Mouse (Mus musculus) heart, embryonic 11.5 days (tissue): ENCODE data around the gene Pepd. TPM values are rescaled to one million over a fixed set of nuclear protein-coding genes. Genes with fewer than 3 reads are reported as not detected.

Experiments used
- ATAC-seq: fragments of 200-750 bp; cut with Nextera tagmentation; replicated peaks from 2 replicates; pipeline ENCODE4 v1.8.0; 2017; ENCODE audit warnings: moderate library complexity; ENCODE audit not compliant: insufficient number of reproducible peaks, low FRiP score, low TSS enrichment
- H3K27ac ChIP-seq: fragments of 300-500 bp; sonication (generic); 2 replicates; pipeline ENCODE4 v1.5.1; 2014; ENCODE audit warnings: mild to moderate bottlenecking, low read depth, low read length
- H3K27me3 ChIP-seq: fragments of 300-500 bp; sonication (generic); 2 replicates; pipeline ENCODE4 v1.6.1; 2014; ENCODE audit warnings: mild to moderate bottlenecking, low read length, mixed read lengths; ENCODE audit not compliant: control insufficient read depth, insufficient read depth
- H3K36me3 ChIP-seq: fragments of 300-500 bp; sonication (generic); 2 replicates; pipeline ENCODE4 v1.6.1; 2014; ENCODE audit warnings: mild to moderate bottlenecking, low read length, moderate library complexity, mixed read lengths; ENCODE audit not compliant: control insufficient read depth, insufficient read depth
- H3K4me1 ChIP-seq: fragments of 300-500 bp; sonication (generic); 2 replicates; pipeline ENCODE4 v1.6.1; 2014; ENCODE audit warnings: low read length; ENCODE audit not compliant: control insufficient read depth, insufficient read depth
- H3K4me2 ChIP-seq: fragments of 300-500 bp; sonication (generic); 2 replicates; pipeline ENCODE4 v1.6.1; 2014; ENCODE audit warnings: mild to moderate bottlenecking, moderate library complexity
- H3K4me3 ChIP-seq: fragments of 300-500 bp; sonication (generic); 2 replicates; pipeline ENCODE4 v1.5.1; 2014; ENCODE audit warnings: low read depth, low read length
- H3K9ac ChIP-seq: fragments of 300-500 bp; sonication (generic); 2 replicates; pipeline ENCODE4 v1.6.1; 2014; ENCODE audit warnings: mild to moderate bottlenecking, low read depth, low read length, moderate library complexity
- H3K9me3 ChIP-seq: fragments of 300-500 bp; sonication (generic); replicated peaks from 2 replicates; pipeline ENCODE4 v1.6.1; 2016; ENCODE audit warnings: low read length; ENCODE audit not compliant: control insufficient read depth
- WGBS: fragments of 180-500 bp; shearing (Covaris S2); extraction: QIAGEN DNeasy Blood & Tissue Kit; methylation state at CpG from one replicate; pipeline ENCODE4 v1.1.7; 2014; ENCODE audit not compliant: insufficient replicate concordance; 5-methylcytosine and 5-hydroxymethylcytosine counted together
- polyA plus RNA-seq: library from polyadenylated mRNA; unstranded; fragments of >200 nt; fragmentation: Nextera tagmentation; extraction: Ambion mirVana; gene quantifications from 2 replicates; pipeline ENCODE4 v1.2.1, GENCODE M21; 2014

Pepd gene
- polyA plus RNA-seq, 1 experiment from 2014 or later: 54.0 TPM

- ATAC-seq: no peak
- H3K36me3 ChIP-seq: no peaks in the 10 kb centered on the region
- no peak overlapping the region for H3K4me3 ChIP-seq
- 76% methylated on average over 2 of the region's 2 CpGs for WGBS
- no peaks in the 10 kb centered on the region for H3K27me3 ChIP-seq
- no peak overlapping the region for H3K9ac ChIP-seq
- no peaks in the 10 kb centered on the region for H3K9me3 ChIP-seq
- no peak overlapping the region for H3K4me2 ChIP-seq
- no peaks in the 10 kb centered on the region for H3K4me1 ChIP-seq
- H3K27ac ChIP-seq: no peak overlapping the region
Measured at GRCm38 (mm10) chr7:35015252-35015651, 103.1 kb downstream of the Pepd start.

GRCm38 (mm10) chr7:35021365-35021764 lies 109.2 kb downstream of the Pepd start:
- Histone ChIP-seq H3K27ac (no peak overlapping the region), H3K4me1 (0 out of 2 replicates have a peak, but pooled peaks cover 2% of the 10 kb centered on the region), H3K9ac (no peak overlapping the region), H3K9me3 (no peaks in the 10 kb centered on the region), H3K4me3 (no peak overlapping the region), H3K27me3 (no peaks in the 10 kb centered on the region), H3K4me2 (no peak overlapping the region), H3K36me3 (no peaks in the 10 kb centered on the region)
- no peak for ATAC-seq
- 83% methylated on average over 10 of the region's 10 CpGs for WGBS

- no peak overlapping the region for H3K4me2 ChIP-seq
- ATAC-seq: no peak
- no peak overlapping the region for H3K4me3 ChIP-seq
- H3K27ac ChIP-seq: no peak overlapping the region; the same call in 1 of the 2 replicates
- H3K27me3 ChIP-seq: no peaks in the 10 kb centered on the region
- H3K36me3 ChIP-seq: no peaks in the 10 kb centered on the region
- H3K9ac ChIP-seq: no peak overlapping the region
- WGBS: 86% methylated on average over 4 of the region's 4 CpGs
- no peaks in the 10 kb centered on the region for H3K9me3 ChIP-seq
- 0 out of 2 replicates have a peak, but pooled peaks cover 2% of the 10 kb centered on the region for H3K4me1 ChIP-seq
Measured at GRCm38 (mm10) chr7:35023251-35023650, 111.1 kb downstream of the Pepd start.

- H3K27me3 ChIP-seq: no peaks in the 10 kb centered on the region
- H3K4me2 ChIP-seq: no peak overlapping the region
- H3K4me3 ChIP-seq: no peak overlapping the region
- no peaks in the 10 kb centered on the region for H3K9me3 ChIP-seq
- no peak for ATAC-seq
- no peak overlapping the region for H3K9ac ChIP-seq
- no peak overlapping the region for H3K27ac ChIP-seq
- no peaks in the 10 kb centered on the region for H3K36me3 ChIP-seq
- WGBS: 64% methylated on average over 1 of the region's 1 CpGs
- 0 out of 2 replicates have a peak, but pooled peaks cover 2% of the 10 kb centered on the region for H3K4me1 ChIP-seq
Measured at GRCm38 (mm10) chr7:35024426-35024825, 112.2 kb downstream of the Pepd start.

- Histone ChIP-seq H3K9ac (no peak overlapping the region), H3K4me3 (no peak overlapping the region), H3K9me3 (no peaks in the 10 kb centered on the region), H3K27me3 (no peaks in the 10 kb centered on the region), H3K36me3 (no peaks in the 10 kb centered on the region), H3K4me2 (no peak overlapping the region), H3K27ac (no peak overlapping the region), H3K4me1 (0 out of 2 replicates have a peak, but pooled peaks cover 2% of the 10 kb centered on the region)
- 45% methylated on average over 5 of the region's 5 CpGs for WGBS
- peak; percentile 25; the same call in 1 of the 2 replicates for ATAC-seq
Measured at GRCm38 (mm10) chr7:35025409-35026275, 113.5 kb downstream of the Pepd start.

- WGBS: 77% methylated on average over 4 of the region's 4 CpGs
- ATAC-seq: no peak
- Histone ChIP-seq H3K9ac (no peak overlapping the region), H3K27me3 (no peaks in the 10 kb centered on the region), H3K4me2 (no peak overlapping the region), H3K9me3 (no peaks in the 10 kb centered on the region), H3K4me1 (0 out of 2 replicates have a peak, but pooled peaks cover 2% of the 10 kb centered on the region), H3K36me3 (no peaks in the 10 kb centered on the region), H3K4me3 (no peak overlapping the region), H3K27ac (no peak overlapping the region)
Measured at GRCm38 (mm10) chr7:35026276-35026630, 114.1 kb downstream of the Pepd start.

GRCm38 (mm10) chr7:35026838-35027291 lies 114.7 kb downstream of the Pepd start:
- Histone ChIP-seq H3K4me3 (no peak overlapping the region), H3K9ac (no peak overlapping the region), H3K4me2 (no peak overlapping the region), H3K4me1 (0 out of 2 replicates have a peak, but pooled peaks cover 2% of the 10 kb centered on the region), H3K27ac (no peak overlapping the region), H3K36me3 (no peaks in the 10 kb centered on the region), H3K27me3 (no peaks in the 10 kb centered on the region), H3K9me3 (no peaks in the 10 kb centered on the region)
- WGBS: 72% methylated on average over 3 of the region's 3 CpGs
- ATAC-seq: no peak

GRCm38 (mm10) chr7:35027801-35028420 lies 115.7 kb downstream of the Pepd start:
- ATAC-seq: no peak
- no peaks in the 10 kb centered on the region for H3K36me3 ChIP-seq

More at GRCm38 (mm10) chr7:35027801-35028420, 115.7 kb downstream of the Pepd start:
- WGBS: 72% methylated on average over 9 of the region's 9 CpGs
- no peak overlapping the region for H3K4me2 ChIP-seq
- H3K4me3 ChIP-seq: no peak overlapping the region
- H3K27me3 ChIP-seq: no peaks in the 10 kb centered on the region
- no peak overlapping the region for H3K9ac ChIP-seq
- H3K4me1 ChIP-seq: no peaks in the 10 kb centered on the region
- H3K9me3 ChIP-seq: no peaks in the 10 kb centered on the region
- no peak overlapping the region for H3K27ac ChIP-seq
